ENCODE assay signal across 8 mouse cellular contexts in genomic region chr5:91138970-91139369, GRCm38 (mm10). TPM values are rescaled to one million over a fixed set of nuclear protein-coding genes. Genes with fewer than 3 reads are reported as not detected.
DNase-seq lines count a peak whose midpoint lies in the region; ATAC-seq lines count a peak whose summit lies in the region.

No protein-coding gene starts in this region.

- H3K4me1 ChIP-seq in lung, embryonic 16.5 days (replicated peaks; ENCODE audit: control insufficient read depth, insufficient read depth, low read length) = no peaks in the 10 kb centered on the region
- peaks cover 11% of the 10 kb centered on the region; the same call in 1 of the 2 replicates for H3K4me1 ChIP-seq in forebrain, embryonic 10.5 days
- H3K4me1 ChIP-seq in limb, embryonic 12.5 days (replicated peaks) = peaks cover 10% of the 10 kb centered on the region

- H3K36me3 ChIP-seq in lung, embryonic 16.5 days (ENCODE audit: control insufficient read depth, insufficient read depth, low read length) = no peaks in the 10 kb centered on the region
- no peaks in the 10 kb centered on the region for H3K36me3 ChIP-seq in forebrain, embryonic 10.5 days (replicated peaks)
- no peaks in the 10 kb centered on the region for H3K36me3 ChIP-seq in limb, embryonic 12.5 days

- no peaks in the 10 kb centered on the region for H3K9me3 ChIP-seq in lung, embryonic 16.5 days (ENCODE audit: control insufficient read depth, low read length)
- H3K9me3 ChIP-seq in forebrain, embryonic 10.5 days = no peaks in the 10 kb centered on the region
- no peaks in the 10 kb centered on the region for H3K9me3 ChIP-seq in limb, embryonic 12.5 days

- H3K27ac ChIP-seq in lung, embryonic 16.5 days (ENCODE audit: low read length) = no peak overlapping the region
- no peak overlapping the region for H3K27ac ChIP-seq in forebrain, embryonic 10.5 days
- H3K27ac ChIP-seq in limb, embryonic 12.5 days = no peak overlapping the region

- H3K4me2 ChIP-seq in lung, embryonic 16.5 days (ENCODE audit: low read depth, low read length) = peak overlapping the region; percentile 78
- H3K4me2 ChIP-seq in limb, embryonic 12.5 days = peak overlapping the region; percentile 95

- H3K27me3 ChIP-seq in lung, embryonic 16.5 days (ENCODE audit: control insufficient read depth, insufficient read depth, low read depth, low read length) = peaks cover 6% of the 10 kb centered on the region; the same call in 1 of the 2 replicates
- H3K27me3 ChIP-seq in forebrain, embryonic 10.5 days (ENCODE audit: poor library complexity, severe bottlenecking) = peaks cover 44% of the 10 kb centered on the region
- peaks cover 32% of the 10 kb centered on the region for H3K27me3 ChIP-seq in limb, embryonic 12.5 days

- WGBS in lung, embryonic 16.5 days = 2% methylated on average over 7 of the region's 7 CpGs
- WGBS in forebrain, embryonic 10.5 days = 1% methylated on average over 7 of the region's 7 CpGs
- 2% methylated on average over 7 of the region's 7 CpGs for WGBS in limb, embryonic 12.5 days

- peak overlapping the region; percentile 57 for H3K9ac ChIP-seq in lung, embryonic 16.5 days (ENCODE audit: low read length)
- peak overlapping the region; percentile 44; the same call in 1 of the 2 replicates for H3K9ac ChIP-seq in limb, embryonic 12.5 days (replicated peaks)

- no peak for DNase-seq in lung, postnatal 14 days
- no peak for DNase-seq in forebrain, embryonic 10.5 days (ENCODE audit: extremely low spot score, low spot score)
- DNase-seq in retina, postnatal 1 day = peak; percentile 29
- DNase-seq in yolk sac, embryonic 10.5 days (ENCODE audit: low spot score) = no peak
- no peak for DNase-seq in adrenal gland, postnatal 4 days (ENCODE audit: low spot score in 2 of 2)
- no peak for DNase-seq in spleen, adult 18-20 months

- peak overlapping the region; percentile 56 for H3K4me3 ChIP-seq in lung, embryonic 16.5 days (ENCODE audit: low read length)
- peak overlapping the region; percentile 67 for H3K4me3 ChIP-seq in forebrain, embryonic 10.5 days
- H3K4me3 ChIP-seq in limb, embryonic 12.5 days (replicated peaks) = peak overlapping the region; percentile 55

- ATAC-seq in lung, embryonic 16.5 days (ENCODE audit: low read depth) = peak; percentile 58
- no peak for ATAC-seq in limb, embryonic 12.5 days (ENCODE audit: insufficient number of reproducible peaks, insufficient read depth, low FRiP score, low TSS enrichment, low read depth)

RNA-seq across cellular contexts. Expression of gene Areg, which starts 0.4 kb away (rescaled TPM):
- 14.2 and 16.1 TPM in 2 replicates for polyA plus RNA-seq in lung, embryonic 16.5 days (2015; fragmentation: Nextera tagmentation; extraction: Ambion mirVana)
- polyA plus RNA-seq in forebrain, embryonic 10.5 days (2016; fragmentation: Nextera tagmentation; extraction: Ambion mirVana) = not detected in 2 replicates
- polyA plus RNA-seq in limb, embryonic 12.5 days (2016; fragmentation: Nextera tagmentation; extraction: Ambion mirVana) = 0.16 TPM in 1 of 2 replicates, not detected in the other
- total RNA-seq in adrenal gland, postnatal 4 days (2021) = under 1 TPM in 1 of 2 experiments, not detected in 1; 0.34 TPM

Comparison
In these comparisons a context has a peak if more than half of its experiments do, and no peak if none do; other contexts are left out.
1. RNA of gene Areg, which starts 0.4 kb away (polyA plus RNA-seq): 14.2 to 16.1 TPM in lung, embryonic 16.5 days; 0.16 TPM in limb, embryonic 12.5 days and not detected in forebrain, embryonic 10.5 days; every median in the first group is over 10 times any median in the second.
2. Peak in every context shown above with its lines, with median percentiles within 50 percentile points of each other: H3K4me3 ChIP-seq.